Mouse (Mus musculus): Measurements from ENCODE around the gene Fbl. TPM values are rescaled to one million over a fixed set of nuclear protein-coding genes. Genes with fewer than 3 reads are reported as not detected.

Gene Fbl
- polyA plus RNA-seq, 1 experiment: 155 TPM

DNA sequence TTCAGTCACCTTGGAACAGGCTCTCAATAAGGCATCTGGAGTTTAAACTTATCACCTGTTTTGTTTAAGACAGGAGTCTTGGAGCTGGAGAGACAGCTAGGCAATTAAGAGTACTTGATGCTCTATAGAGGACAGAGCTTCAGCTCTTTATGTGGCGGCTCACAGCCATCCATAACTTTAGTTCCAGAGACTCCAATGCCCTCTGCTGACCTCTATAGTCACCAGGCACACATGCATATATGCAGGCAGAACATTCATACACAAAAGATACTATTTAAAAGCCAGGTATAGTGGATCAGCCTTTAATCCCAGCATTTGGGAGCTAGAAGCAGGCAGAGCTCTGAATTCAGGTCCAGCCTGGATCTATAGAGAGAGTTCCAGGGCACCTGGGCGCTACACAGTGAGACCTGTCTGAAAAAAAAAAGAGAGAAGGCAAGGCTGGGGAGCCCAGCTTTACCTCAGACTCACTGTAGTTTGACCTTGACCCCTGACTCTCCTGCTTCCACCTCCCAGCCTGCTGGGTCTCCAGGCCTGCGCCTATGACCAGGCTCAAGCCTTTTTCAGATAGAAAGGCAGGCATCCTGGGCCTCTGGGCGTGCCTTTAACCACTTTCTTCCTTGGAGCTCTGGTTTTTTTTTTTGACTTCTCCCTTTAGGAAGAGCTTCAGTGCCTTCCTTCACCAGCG lies 26.0 kb downstream of the Fbl start:
- no peak overlapping the region for H3ac ChIP-seq (ENCODE audit: control insufficient read depth, insufficient read length)
- H3K27me3 ChIP-seq (ENCODE audit: control insufficient read depth, insufficient read depth, insufficient read length): no peaks in the 10 kb centered on the region
- H3K79me2 ChIP-seq (ENCODE audit: control insufficient read depth, insufficient read depth): no peaks in the 10 kb centered on the region
- H3K36me3 ChIP-seq (ENCODE audit: control insufficient read depth, insufficient read depth): no peaks in the 10 kb centered on the region
- no peak overlapping the region for H3K4me2 ChIP-seq (ENCODE audit: low read depth)
- H3K4me3 ChIP-seq: no peak overlapping the region
- no peak for TF ChIP-seq MYOG (IDR thresholded peaks at IDR 0.05; ENCODE audit: control insufficient read depth in 1 of 3, insufficient read depth in 1 of 3, insufficient read length in 2 of 3, low read depth in 2 of 3)
- no peak for TF ChIP-seq USF1 (IDR thresholded peaks at IDR 0.05; ENCODE audit: low read depth)
- TF ChIP-seq TCF3 (IDR thresholded peaks at IDR 0.05; ENCODE audit: insufficient read length, low read depth): no peak
- no peak for TF ChIP-seq CEBPB (IDR thresholded peaks at IDR 0.05; ENCODE audit: insufficient read depth, poor library complexity, severe bottlenecking)
- TF ChIP-seq SRF (IDR thresholded peaks at IDR 0.05; ENCODE audit: control insufficient read depth, insufficient read length, low read depth): no peak
- TF ChIP-seq TCF12 (IDR thresholded peaks at IDR 0.05; ENCODE audit: insufficient read depth, poor library complexity, severe bottlenecking): no peak
- no peak for TF ChIP-seq MAX (IDR thresholded peaks at IDR 0.05; ENCODE audit: low read depth)
- no peak for TF ChIP-seq REST (IDR thresholded peaks at IDR 0.05; ENCODE audit: insufficient read depth, insufficient read length)
- no peak for TF ChIP-seq POLR2A (IDR thresholded peaks at IDR 0.05; ENCODE audit: insufficient read length, low read depth)

DNA sequence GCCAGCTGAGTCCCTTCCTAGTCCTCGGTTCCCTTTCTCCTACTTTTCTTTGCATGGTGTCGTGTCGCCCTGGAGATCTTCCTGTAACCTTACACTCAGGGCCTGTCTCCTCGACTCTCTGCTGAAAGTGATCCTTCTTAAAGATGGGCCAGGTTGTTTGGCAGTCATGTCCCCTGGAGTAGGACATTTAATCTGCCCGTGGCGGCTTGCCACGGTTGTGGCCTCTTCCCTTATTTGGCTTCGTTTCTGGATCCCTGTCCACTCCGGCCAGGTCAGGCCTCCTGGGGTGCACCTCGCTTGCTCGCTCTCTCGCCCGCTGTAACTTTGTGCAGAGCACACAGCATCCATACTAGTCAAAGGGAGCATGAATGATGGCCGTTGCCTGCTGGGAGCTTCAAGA lies 27.0 kb downstream of the Fbl start:
- H3ac ChIP-seq (ENCODE audit: control insufficient read depth, insufficient read length): no peak overlapping the region
- no peak overlapping the region for H3K4me3 ChIP-seq
- H3K4me2 ChIP-seq (ENCODE audit: low read depth): no peak overlapping the region
- no peak for TF ChIP-seq POLR2AphosphoS2 (IDR thresholded peaks at IDR 0.05; ENCODE audit: insufficient read length, low read depth)
- TF ChIP-seq SRF (IDR thresholded peaks at IDR 0.05; ENCODE audit: control insufficient read depth, insufficient read length, low read depth): peak; percentile 69
- TF ChIP-seq TCF12 (IDR thresholded peaks at IDR 0.05; ENCODE audit: insufficient read depth, poor library complexity, severe bottlenecking): no peak
- TF ChIP-seq MYOD1 (IDR thresholded peaks at IDR 0.05; ENCODE audit: control insufficient read depth in 1 of 3, insufficient read length in 2 of 3, low read depth in 2 of 3): no peak
- TF ChIP-seq MAX (IDR thresholded peaks at IDR 0.05; ENCODE audit: low read depth): no peak
- TF ChIP-seq REST (IDR thresholded peaks at IDR 0.05; ENCODE audit: insufficient read depth, insufficient read length): no peak
- H3K36me3 ChIP-seq (ENCODE audit: control insufficient read depth, insufficient read depth): no peaks in the 10 kb centered on the region
- H3K79me2 ChIP-seq (ENCODE audit: control insufficient read depth, insufficient read depth): no peaks in the 10 kb centered on the region
- no peaks in the 10 kb centered on the region for H3K27me3 ChIP-seq (ENCODE audit: control insufficient read depth, insufficient read depth, insufficient read length)

GRCm38 (mm10) chr7:28199054-28199453 lies 29.5 kb downstream of the Fbl start:
- TF ChIP-seq POLR2AphosphoS2 (IDR thresholded peaks at IDR 0.05; ENCODE audit: insufficient read length, low read depth) (no peak), MYOD1 (IDR thresholded peaks at IDR 0.05; ENCODE audit: control insufficient read depth in 1 of 3, insufficient read length in 2 of 3, low read depth in 2 of 3) (no peak), USF1 (IDR thresholded peaks at IDR 0.05; ENCODE audit: low read depth) (no peak)
- H3K36me3 ChIP-seq (ENCODE audit: control insufficient read depth, insufficient read depth): no peaks in the 10 kb centered on the region
- no peak overlapping the region for H3K4me3 ChIP-seq
- H3K79me2 ChIP-seq (ENCODE audit: control insufficient read depth, insufficient read depth): no peaks in the 10 kb centered on the region
- H3K4me2 ChIP-seq (ENCODE audit: low read depth): no peak overlapping the region
- no peaks in the 10 kb centered on the region for H3K27me3 ChIP-seq (ENCODE audit: control insufficient read depth, insufficient read depth, insufficient read length)
- H3ac ChIP-seq (ENCODE audit: control insufficient read depth, insufficient read length): no peak overlapping the region

DNA sequence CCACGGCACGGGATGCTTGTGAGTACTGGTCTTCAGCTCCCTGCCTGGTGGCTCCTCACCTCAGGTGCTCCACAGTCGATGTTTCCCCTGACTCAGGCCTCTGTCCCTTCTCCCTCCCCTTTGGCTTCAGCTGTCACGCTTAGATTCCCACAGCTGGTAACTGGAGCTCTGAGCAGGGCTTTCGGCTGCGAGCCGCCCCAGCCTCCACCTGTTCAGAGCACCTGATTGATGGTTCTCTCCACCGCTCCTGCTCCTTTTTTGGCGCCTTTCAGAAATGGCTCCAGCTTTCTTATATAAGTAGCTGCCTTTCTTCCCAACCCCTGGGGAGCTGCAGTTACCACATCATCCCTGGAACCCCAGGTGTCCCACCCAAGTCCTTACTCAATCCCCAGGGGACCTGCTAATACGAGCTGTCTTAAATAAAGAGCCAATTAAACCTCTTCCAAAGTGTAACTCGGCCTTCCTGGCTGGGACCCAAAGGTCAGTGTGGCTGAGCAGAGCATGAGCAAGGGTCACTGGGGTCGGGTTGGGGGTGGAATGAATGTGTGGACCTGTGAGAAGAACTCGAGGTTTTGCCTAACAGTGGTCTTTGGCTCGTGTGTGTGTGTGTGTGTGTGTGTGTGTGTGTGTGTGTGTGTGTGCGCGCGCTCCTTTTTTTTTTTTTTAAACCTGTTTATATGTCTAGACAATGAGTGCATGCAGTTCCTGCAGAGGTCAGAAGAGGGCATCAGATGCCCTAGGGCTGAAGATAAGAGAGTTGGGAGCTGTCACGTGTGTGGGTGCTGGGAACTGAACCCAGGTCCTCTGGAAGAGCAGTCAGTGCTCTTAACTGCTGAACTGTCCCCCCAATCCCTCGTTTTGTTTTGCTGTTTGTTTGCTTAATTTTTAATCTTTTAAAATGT lies 33.9 kb downstream of the Fbl start:
- no peak overlapping the region for H3ac ChIP-seq (ENCODE audit: control insufficient read depth, insufficient read length)
- TF ChIP-seq POLR2A (IDR thresholded peaks at IDR 0.05; ENCODE audit: insufficient read length, low read depth): no peak
- peak; percentile 36 to 86 (median 48) for TF ChIP-seq MYOG (IDR thresholded peaks at IDR 0.05; ENCODE audit: control insufficient read depth in 1 of 3, insufficient read depth in 1 of 3, insufficient read length in 2 of 3, low read depth in 2 of 3)
- peak; percentile 60 to 88 (median 80) for TF ChIP-seq MYOD1 (IDR thresholded peaks at IDR 0.05; ENCODE audit: control insufficient read depth in 1 of 3, insufficient read length in 2 of 3, low read depth in 2 of 3)
- H3K36me3 ChIP-seq (ENCODE audit: control insufficient read depth, insufficient read depth): no peaks in the 10 kb centered on the region
- no peaks in the 10 kb centered on the region for H3K27me3 ChIP-seq (ENCODE audit: control insufficient read depth, insufficient read depth, insufficient read length)
- no peak overlapping the region for H3K4me2 ChIP-seq (ENCODE audit: low read depth)
- H3K79me2 ChIP-seq (ENCODE audit: control insufficient read depth, insufficient read depth): no peaks in the 10 kb centered on the region
- no peak overlapping the region for H3K4me3 ChIP-seq

GRCm38 (mm10) chr7:28206044-28206600 lies 36.6 kb downstream of the Fbl start:
- no peak overlapping the region for H3K4me2 ChIP-seq (ENCODE audit: low read depth)
- no peak for TF ChIP-seq USF1 (IDR thresholded peaks at IDR 0.05; ENCODE audit: low read depth)
- TF ChIP-seq MYOD1 (IDR thresholded peaks at IDR 0.05; ENCODE audit: control insufficient read depth in 1 of 3, insufficient read length in 2 of 3, low read depth in 2 of 3): no peak
- TF ChIP-seq POLR2AphosphoS2 (IDR thresholded peaks at IDR 0.05; ENCODE audit: insufficient read length, low read depth): no peak
- no peak for TF ChIP-seq POLR2A (IDR thresholded peaks at IDR 0.05; ENCODE audit: insufficient read length, low read depth)
- no peak for TF ChIP-seq MYOG (IDR thresholded peaks at IDR 0.05; ENCODE audit: control insufficient read depth in 1 of 3, insufficient read depth in 1 of 3, insufficient read length in 2 of 3, low read depth in 2 of 3)
- no peak for TF ChIP-seq CEBPB (IDR thresholded peaks at IDR 0.05; ENCODE audit: insufficient read depth, poor library complexity, severe bottlenecking)
- TF ChIP-seq SRF (IDR thresholded peaks at IDR 0.05; ENCODE audit: control insufficient read depth, insufficient read length, low read depth): no peak
- no peak for TF ChIP-seq E2F4 (IDR thresholded peaks at IDR 0.05; ENCODE audit: insufficient read depth)
- no peak for TF ChIP-seq TCF12 (IDR thresholded peaks at IDR 0.05; ENCODE audit: insufficient read depth, poor library complexity, severe bottlenecking)
- no peak for TF ChIP-seq TCF3 (IDR thresholded peaks at IDR 0.05; ENCODE audit: insufficient read length, low read depth)
- TF ChIP-seq REST (IDR thresholded peaks at IDR 0.05; ENCODE audit: insufficient read depth, insufficient read length): no peak
- TF ChIP-seq MAX (IDR thresholded peaks at IDR 0.05; ENCODE audit: low read depth): no peak
- H3ac ChIP-seq (ENCODE audit: control insufficient read depth, insufficient read length): no peak overlapping the region
- no peaks in the 10 kb centered on the region for H3K79me2 ChIP-seq (ENCODE audit: control insufficient read depth, insufficient read depth)
- H3K36me3 ChIP-seq (ENCODE audit: control insufficient read depth, insufficient read depth): no peaks in the 10 kb centered on the region
- no peaks in the 10 kb centered on the region for H3K27me3 ChIP-seq (ENCODE audit: control insufficient read depth, insufficient read depth, insufficient read length)
- no peak overlapping the region for H3K4me3 ChIP-seq

Measured in myocyte (in vitro differentiated cells).